Mouse (Mus musculus) 416B (cell line): ENCODE measurements around the gene Itm2b.
A peak's percentile ranks its signal among the peaks of the same experiment; 100 is the strongest.

Experiments
- DNase-seq: peaks from one replicate; pipeline ENCODE4 v3.0.0; 2011; ENCODE audit warnings: low read depth

Gene Itm2b

GRCm38 (mm10) chr14:73368221-73368620 is 16.9 kb downstream of the Itm2b start:
- no peak for DNase-seq

GRCm38 (mm10) chr14:73366278-73366677 is 18.8 kb downstream of the Itm2b start:
- DNase-seq, result no peak

GRCm38 (mm10) chr14:73363782-73364181 is 21.3 kb downstream of the Itm2b start:
- peak; percentile 68 for DNase-seq

GRCm38 (mm10) chr14:73354700-73355099 is 30.4 kb downstream of the Itm2b start:
- DNase-seq, result no peak

GRCm38 (mm10) chr14:73351118-73351517 is 34.0 kb downstream of the Itm2b start:
- no peak for DNase-seq

- no peak for DNase-seq
These were observed 35.1 kb downstream of the Itm2b start for GRCm38 (mm10) chr14:73350029-73350428.

- no peak for DNase-seq
These were observed 35.9 kb downstream of the Itm2b start for GRCm38 (mm10) chr14:73349061-73349670.

- DNase-seq, result no peak
These were observed 37.8 kb downstream of the Itm2b start for GRCm38 (mm10) chr14:73347302-73347701.

GRCm38 (mm10) chr14:73345614-73346013 is 39.5 kb downstream of the Itm2b start:
- DNase-seq, result peak; percentile 19

GRCm38 (mm10) chr14:73340051-73340755 is 44.9 kb downstream of the Itm2b start:
- DNase-seq, result no peak

- peak; percentile 39 for DNase-seq
These were observed 45.5 kb downstream of the Itm2b start for GRCm38 (mm10) chr14:73339615-73340014.

GRCm38 (mm10) chr14:73336316-73337080 is 48.6 kb downstream of the Itm2b start:
- DNase-seq, result no peak

- DNase-seq, result no peak
These were observed 49.9 kb downstream of the Itm2b start for GRCm38 (mm10) chr14:73334926-73335805.

GRCm38 (mm10) chr14:73333880-73334279 is 51.2 kb downstream of the Itm2b start:
- no peak for DNase-seq

- no peak for DNase-seq
These were observed 53.7 kb downstream of the Itm2b start for GRCm38 (mm10) chr14:73331386-73331785.

- DNase-seq, result no peak
These were observed 55.2 kb downstream of the Itm2b start for GRCm38 (mm10) chr14:73329871-73330270.

- no peak for DNase-seq
These were observed 58.6 kb downstream of the Itm2b start for GRCm38 (mm10) chr14:73326511-73326910.

- DNase-seq, result peak; percentile 76
These were observed 59.4 kb downstream of the Itm2b start, which contains the start of gene Rb1 for GRCm38 (mm10) chr14:73325456-73326381. Rb1 (minus strand) TSS chr14:73325822.

- DNase-seq, result peak; percentile 82
These were observed 60.2 kb downstream of the Itm2b start for GRCm38 (mm10) chr14:73324634-73325455.

GRCm38 (mm10) chr14:73323965-73324364 is 61.1 kb downstream of the Itm2b start:
- DNase-seq, result no peak
